Mouse (Mus musculus): ENCODE results near the gene Wap.

The Wap gene

DNA sequence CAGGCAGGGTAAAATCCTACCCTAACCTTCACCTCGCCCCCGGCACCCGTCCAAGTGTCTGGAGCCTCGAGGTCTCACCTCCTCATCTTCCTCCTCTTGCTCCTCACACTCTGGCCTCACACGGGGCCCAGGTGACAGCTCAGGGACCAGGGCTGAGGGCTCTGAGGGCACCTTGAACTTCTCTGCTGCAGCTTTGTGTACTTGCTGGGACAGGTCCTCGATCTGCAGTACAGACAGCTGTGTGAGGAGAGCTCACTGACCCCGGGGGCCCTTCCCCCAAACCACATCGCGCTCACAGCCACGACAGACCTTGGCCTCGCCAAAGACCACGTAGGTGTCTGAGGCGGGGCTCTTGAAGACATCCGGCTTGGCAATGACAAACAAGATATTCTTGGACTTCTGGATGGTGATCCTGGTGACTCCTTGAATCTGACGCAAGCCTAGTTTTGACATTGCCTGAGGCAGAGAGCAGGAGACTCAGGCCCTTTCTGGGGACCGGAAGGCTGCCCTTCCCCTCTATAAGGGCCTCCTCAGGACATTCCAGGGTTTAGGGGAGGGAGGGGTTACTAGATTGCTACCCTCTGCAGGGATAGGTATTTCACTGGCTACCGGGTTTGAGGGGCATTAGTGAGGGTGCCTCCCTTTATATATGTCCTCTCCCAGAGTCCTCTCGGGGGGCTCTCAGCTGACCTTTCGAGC is 40.1 kb downstream of the Wap start:
- in situ Hi-C loops (cut with MboI, MseI): no loop called here

DNA sequence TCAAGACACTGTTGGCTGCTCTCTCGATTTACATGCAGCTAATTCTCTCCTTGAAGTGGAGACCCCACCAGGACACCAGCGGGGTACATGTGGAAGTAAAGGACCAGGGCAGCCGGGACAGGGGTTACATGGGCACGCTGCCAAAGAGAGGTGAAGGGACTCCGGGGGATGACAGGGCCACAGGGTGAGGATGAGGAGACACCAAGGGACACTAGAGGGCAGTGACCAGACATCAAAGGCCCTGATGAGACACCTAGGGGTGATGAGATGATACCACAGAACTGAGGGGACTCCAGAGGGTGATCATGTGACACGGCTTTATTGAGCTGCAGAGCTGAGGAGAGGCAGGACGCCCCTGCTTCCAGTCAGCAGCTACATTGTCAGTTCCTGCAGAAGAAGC is 40.9 kb downstream of the Wap start:
- in situ Hi-C loops (cut with MboI, MseI): no loop called here

DNA sequence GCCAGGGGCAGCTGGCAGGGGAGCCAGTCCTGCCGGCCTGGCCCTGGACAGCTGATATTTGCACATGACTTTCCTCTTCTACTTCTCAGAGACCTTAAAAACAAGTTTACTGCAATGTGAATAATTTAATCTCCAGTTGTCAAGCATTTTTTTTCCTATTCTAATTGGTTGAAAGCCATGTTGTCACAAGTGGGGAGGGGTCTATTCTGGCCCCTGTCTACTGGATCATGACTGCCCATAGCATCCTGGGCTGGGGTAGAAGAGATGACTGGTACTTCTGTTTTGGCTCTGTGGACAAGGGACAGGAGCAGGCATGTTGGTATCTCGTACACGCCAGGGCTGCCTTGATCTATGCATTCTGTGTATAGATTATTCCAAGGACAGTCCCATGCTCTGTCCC is 41.8 kb downstream of the Wap start:
- in situ Hi-C loops (cut with MboI, MseI): no loop called here

DNA sequence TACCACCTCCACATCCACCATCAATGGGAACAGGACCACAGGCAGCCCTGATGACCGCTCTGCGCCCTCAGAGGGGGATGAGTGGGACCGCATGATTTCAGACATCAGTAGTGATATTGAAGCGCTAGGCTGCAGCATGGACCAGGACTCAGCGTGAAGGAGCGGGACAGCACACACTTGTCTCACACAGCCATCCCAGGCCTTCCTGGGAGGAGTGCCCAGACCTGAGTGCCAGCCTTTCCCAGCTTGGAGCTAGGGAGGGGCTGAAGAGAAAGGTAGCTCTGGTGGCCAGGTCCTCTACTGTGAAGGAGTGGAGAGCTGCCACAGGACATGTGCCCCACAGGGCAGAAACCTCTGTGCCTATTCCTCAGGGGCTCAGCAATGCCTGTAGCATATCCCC is 42.2 kb downstream of the Wap start:
- in situ Hi-C loops (cut with MboI, MseI): no loop called here

DNA sequence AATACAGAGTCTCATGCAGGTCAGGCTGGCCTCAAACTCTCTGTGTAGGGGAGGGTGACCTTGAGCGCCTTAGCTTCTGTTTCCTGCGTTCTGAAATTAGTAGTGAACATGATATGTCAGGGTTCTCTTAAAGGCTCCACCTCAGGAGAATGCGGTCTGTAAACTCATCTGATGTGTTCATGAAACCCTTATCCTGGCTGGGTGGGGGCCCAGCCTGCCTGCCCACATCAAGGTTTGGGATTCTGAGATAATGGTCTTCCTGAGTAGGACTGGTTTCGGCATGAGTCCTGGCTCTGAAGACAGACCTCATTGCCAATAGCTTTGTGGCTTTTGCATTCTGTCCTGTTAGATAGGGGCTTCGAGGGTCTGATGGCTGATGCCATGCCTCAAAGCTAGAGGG is 43.1 kb downstream of the Wap start:
- in situ Hi-C loops (cut with MboI, MseI): no loop called here

DNA sequence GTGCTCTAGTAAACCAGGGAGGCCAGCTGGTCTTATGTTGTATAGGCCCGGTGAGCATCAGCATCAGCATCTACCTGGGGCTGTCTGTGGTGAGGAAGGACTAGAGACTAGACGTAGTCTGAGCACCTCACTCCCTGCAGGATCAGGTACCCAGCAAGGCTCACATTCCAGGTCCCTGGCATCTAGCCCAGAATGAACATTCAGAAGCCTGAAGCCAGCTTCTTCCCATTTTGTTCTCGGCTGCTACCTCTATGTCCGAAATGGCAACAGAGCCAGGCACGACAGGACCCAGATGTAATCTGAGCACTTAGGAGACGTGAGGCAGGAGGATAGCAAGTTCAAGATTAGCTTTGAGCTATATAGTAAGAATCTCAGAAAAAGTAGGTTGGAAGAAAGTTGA is 43.6 kb downstream of the Wap start:
- in situ Hi-C loops (cut with MboI, MseI): no loop called here

DNA sequence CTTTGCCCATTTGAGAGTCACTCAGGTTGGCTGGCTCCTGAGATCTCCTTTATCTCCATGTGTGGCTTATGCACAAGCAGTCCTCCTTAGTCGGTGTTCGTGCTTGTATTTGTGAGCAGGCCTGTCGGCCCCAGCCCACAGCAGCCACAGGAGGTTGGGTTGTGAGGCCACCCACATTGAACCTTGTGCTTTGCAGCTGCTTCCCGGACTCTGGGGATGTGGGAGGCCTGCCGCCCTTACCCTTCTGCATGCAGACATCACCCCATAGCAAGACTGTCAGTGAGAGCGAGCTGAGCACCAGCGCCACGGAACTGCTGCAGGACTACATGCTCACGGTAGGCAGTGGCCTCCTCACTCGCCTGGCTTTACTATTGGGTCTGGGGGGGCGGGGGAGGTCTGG is 45.0 kb downstream of the Wap start:
- in situ Hi-C loops (cut with MboI, MseI): no loop called here

DNA sequence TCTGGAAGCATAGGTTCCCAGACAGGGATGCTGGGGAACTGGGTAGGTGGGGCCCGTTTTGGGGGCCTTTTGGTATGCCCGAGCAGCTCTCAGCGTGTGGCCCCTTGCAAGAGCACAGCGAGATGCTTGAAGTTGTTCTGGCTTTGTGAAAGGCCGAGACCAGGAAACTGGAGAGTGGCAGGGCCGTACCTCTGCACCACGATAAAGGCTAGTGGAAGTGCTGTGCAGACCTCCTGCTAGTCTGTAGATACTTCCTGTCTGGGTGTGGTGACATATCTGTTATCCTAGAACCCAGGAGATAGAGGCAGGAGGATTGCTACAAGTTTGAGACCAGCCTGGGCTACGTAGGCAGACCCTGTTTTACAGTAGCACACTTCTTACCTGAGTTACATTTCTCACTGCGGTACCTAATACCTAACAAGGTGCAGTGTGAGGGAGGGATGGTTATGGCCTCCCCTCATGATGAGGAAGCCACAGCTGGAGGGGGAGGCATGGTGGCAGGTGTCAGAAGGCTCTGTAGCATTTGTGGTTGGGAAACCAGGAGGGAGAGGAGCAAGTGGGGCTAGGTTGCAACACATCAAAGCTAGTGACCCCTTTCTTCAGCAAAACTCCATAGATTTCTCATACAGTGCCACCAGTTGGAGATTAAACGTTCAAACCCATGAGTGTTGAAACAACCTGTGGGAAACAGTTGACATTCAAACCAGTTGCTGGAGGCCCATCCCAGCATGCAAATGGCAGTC is 47.3 kb downstream of the Wap start:
- in situ Hi-C loops (cut with MboI, MseI): no loop called here

DNA sequence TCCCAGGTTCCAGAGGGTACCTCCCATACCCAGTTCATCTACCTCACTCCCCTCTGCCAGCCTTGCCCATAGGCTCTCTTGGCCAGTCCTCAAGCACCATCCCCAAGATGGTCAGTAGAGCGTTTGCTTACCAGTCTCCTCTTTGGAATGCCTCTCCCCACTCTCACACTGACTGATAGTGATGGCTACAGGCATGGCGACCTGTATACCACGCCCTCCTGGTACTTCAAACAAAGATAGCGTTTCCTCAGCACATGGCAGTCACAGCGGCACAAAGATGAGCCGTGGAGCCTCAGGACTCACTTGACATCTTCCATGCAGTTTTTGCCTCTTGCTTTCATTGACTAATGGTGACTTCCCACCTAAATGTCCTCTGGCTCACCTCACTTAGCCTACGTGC is 48.6 kb downstream of the Wap start:
- in situ Hi-C loops (cut with MboI, MseI): no loop called here

DNA sequence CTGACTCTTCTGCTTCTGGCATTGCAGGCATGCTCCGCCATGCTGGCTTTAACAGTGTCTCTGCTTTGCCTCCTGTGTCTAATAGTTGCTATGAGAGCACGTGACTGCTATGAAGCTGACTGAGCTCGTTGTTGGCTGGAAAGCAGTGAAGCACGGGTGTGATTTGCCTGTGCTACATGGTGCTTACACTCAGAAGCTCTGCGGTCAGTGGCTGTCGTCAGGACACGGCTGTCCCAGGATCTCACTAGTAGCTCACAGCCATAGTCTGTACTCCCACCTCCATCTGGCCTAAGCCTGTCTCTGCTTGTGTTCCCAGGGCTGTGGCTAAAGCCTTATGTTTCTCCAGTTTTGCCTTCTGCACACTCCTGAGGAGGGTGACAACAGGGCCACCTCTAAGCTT is 50.1 kb downstream of the Wap start:
- in situ Hi-C loops (cut with MboI, MseI): no loop called here

DNA sequence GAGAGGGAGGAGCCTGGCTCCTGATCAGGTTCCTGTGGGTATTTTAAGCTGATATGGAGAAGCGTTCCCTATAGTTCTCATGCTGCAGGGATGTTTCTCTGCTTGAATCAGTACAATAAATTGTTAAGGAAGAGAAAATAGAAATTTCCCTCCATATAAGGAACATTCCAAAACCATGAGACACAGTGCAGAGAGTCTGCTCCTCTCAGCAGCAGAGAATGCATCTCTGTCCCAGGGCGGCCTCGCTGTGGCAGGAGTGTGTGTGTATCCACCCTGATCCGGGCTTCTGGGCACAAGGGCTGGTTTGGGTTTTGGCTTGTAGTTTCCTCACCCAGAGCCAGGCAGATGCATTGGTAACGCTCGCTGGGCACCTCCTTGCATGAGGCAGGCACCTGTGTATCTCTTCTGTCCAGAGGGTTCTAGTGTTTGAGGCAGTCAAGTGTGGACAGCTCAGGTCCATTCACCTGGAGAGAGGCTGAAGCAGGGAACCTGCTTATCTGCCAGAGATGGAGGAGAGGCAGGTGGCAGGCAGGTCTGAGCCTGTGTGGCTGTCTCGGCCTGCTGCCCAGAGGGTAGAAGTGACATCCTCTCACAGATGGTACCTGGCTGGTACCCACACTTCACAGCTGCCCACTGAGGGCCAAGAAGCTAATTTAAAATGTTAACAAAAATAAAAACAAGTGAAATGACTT is 51.0 kb downstream of the Wap start:
- in situ Hi-C loops (cut with MboI, MseI): no loop called here

DNA sequence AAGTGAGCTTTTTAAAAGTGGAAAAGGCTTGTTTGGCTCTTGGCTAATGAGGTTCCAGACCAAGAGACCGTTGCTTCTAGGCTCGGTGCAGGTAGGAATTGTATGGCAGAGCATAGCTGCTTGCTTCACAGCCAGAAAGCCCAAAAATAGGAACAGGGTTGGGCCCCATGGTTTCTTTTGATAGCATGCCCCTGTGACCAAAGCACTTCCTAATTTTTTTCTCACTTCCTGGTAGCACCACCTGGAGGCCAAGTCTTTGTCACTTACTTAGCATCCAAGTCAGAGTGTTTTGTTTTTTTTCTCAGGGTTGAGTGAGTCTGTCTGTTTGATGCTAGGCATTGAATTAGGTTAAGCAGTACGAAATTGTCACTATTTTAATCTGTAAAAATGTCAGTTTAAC is 51.8 kb downstream of the Wap start:
- in situ Hi-C loops (cut with MboI, MseI): no loop called here

DNA sequence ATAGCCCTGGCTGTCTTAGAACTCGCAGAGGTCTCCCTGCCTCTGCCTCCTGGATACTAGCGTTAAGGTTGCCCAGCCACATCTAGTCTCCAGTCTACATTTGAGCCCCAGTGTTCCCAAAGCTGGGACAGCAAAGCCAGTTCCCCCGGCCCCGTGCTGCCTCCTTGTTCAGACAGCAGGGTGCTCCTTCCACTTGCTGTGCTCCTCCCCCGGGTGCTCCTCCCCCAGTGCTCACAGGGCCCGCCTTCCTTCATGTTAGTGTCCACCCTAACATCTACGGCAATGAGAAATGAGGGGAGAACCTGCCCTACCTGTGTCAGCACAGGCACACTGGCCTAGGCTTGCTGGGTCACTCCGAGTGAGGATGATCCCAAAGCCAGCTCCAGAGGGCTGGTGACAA is 52.7 kb downstream of the Wap start:
- in situ Hi-C loops (cut with MboI, MseI): no loop called here

Measured in T-helper 1 cell (primary cell).